Mouse (Mus musculus) right cerebral cortex, postnatal 36 days (tissue): ENCODE measurements around the gene E2f6.

Experiments
- DNase-seq, 2 experiments: peaks; one replicate each; pipeline ENCODE4 v3.0.0; 2022; ENCODE audit warnings: low spot score in 2 of 2, mixed read lengths in 1 of 2

The E2f6 gene

DNA sequence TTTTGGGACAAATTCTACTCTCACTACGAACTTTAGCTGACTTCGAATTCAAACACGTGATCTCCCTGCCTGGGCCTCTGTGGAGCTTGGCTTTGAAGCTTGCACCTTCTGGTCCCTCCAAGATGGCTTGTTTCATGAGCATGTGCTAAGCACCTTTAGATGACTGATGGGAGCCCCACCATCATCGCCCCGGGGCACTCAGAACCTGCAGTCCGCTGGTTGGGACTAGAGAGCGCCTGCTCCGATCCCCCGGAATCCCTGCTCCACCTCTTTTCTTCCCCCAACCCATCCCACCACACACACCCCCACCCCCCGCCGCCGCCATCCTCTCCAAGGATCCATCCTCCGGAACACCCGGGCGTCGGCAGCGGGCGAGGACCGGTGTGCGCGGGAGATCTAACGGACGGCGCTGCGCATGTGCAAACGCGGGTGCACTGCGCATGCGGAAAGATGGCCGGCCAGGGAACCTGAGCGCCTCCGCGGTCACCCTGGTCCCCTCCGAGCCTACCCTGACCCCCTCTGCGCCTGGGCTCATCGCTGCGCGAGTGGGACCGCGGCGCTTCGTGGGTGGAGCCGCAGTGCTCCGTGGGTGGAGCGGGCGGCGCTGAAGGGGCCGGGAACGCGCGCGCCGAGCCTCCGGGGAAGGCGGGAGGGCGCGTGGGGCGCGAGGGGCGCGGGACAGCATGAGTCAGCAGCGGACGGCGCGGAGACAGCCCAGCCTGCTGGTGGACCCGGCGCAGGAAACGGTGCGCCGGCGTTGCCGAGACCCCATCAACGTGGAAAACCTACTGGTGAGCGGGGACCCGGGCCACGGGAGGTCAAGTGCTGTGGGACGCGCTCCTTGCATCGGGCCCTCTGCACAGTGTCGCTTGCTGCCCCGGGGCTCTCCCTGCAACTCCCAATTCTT is at the start of gene E2f6:
E2f6 (plus strand) TSS at position 439 of the 907 bp plus-strand sequence.
- DNase-seq, result peak; percentile 62 to 74

DNA sequence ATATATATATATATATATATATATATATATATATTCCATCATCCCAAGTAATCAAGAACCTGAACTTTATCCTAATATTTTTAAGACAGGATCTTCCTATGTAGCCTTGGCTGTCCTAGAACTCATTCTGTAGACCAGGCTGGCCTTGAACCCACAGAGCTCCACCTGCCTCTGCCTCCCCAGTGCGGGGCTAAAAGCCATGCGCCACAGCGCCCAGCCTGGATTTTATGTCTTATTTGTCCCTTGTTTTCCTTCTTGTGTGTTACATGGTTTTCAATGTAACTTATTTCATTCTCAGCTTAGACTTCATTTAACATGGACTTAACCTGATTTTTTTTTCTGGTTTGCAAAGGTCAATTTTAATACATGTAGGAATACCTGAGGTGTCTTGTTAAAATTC is 49.3 kb upstream of the E2f6 start:
- DNase-seq, result no peak

DNA sequence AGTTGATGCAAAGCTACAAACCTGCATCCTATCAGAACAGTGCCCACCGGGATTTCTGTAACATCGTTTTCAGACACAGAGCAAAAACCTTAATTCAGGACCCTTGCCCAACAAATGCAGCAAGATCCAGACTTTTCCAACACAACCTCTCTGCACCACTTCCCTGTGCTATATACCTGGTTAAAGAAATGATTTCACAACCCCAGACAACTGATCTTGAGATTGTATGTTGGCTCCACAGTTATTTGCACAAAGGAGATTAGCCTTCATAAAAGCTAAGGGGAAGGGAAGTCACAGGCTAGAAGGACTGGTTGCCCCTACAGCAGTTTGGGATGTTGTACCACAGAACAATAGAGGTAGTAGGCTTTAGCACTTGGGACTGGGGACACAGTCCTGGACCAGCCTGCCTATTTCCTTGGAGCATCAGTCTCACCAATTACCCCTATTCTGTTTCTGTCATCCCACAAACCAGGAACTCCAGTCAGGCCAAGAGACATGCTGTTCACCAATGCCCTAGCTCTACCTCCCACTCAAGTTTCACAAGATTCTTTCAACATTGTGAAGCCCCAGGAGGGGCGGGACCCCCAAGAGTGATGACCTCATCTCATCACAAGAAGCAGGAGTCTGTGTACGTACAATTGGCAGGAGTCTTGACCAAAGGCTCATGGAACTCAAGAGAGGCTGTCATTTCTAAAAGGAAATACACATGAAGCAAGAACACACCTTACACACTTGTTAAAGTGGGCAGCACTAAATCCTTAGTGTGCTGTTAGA is 46.9 kb upstream of the E2f6 start:
- DNase-seq, result no peak

DNA sequence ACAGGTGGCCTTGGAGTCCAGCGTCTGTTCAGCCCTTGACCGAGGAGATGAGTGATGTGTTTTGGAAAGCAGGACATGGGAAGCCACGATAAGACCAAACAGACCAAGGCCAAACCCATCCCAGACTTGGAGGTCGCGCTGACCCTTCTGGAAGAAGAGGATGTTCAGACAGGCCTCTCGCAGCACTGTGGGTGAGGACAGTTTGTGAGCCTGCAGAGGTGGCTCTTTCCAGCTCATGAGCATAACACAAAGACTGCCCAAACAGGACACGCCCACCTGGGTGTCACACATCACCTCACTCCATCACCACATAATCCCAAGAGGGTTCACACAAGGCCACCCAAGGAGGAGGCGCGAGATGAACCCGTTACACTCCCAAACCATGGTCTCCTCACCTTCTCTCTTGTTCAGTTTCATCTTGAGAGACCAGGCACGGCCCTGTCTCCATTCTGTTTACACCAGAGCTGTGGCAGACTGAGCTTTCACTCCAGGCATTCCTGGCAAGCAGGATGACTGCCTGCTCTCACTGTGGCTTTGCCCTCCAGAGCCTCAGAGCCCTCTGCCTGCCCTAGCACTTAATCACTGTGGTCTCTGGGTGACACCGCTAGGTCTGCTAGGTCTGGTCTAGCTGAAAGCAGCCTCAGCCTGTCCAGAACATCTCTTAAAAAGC is 45.9 kb upstream of the E2f6 start:
- no peak for DNase-seq

DNA sequence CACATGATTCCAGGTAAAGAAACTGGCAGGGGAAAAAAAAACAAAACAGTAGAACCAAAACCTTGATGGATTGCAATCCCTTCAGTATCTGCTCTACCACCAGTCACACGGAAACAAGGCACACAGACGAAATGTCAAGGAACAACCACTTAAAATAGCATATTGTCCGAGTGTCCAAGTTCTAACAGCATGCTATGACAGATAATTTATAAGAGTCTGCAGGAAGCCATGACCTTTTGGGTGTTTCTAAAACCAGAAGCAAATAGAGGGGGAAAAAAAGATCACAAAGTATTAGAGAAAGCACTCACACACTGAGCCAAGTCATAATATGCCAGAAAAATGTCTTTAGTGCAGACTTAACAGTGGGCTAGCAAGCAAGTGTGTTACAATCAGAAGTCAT is 42.5 kb upstream of the E2f6 start:
- DNase-seq, result no peak

DNA sequence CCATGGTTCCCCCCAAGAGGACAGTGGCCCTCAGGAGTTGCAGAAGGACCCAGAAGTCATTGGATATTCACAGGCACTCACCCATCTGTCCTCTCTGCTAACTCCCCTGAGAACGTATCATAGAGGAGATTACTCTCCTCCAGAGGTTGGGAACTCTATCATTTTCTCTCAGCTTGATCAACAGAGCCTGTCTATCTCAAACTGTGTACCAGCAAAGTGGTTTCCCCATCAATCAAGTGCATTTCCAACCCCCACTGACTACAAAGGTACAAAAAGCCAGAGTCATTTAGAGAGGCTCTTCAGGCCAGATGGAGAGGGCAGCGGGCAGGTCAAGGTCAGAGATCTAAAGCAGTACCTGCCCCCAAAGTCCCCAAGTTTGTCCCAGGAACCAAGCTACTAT is 42.1 kb upstream of the E2f6 start:
- DNase-seq, result no peak

DNA sequence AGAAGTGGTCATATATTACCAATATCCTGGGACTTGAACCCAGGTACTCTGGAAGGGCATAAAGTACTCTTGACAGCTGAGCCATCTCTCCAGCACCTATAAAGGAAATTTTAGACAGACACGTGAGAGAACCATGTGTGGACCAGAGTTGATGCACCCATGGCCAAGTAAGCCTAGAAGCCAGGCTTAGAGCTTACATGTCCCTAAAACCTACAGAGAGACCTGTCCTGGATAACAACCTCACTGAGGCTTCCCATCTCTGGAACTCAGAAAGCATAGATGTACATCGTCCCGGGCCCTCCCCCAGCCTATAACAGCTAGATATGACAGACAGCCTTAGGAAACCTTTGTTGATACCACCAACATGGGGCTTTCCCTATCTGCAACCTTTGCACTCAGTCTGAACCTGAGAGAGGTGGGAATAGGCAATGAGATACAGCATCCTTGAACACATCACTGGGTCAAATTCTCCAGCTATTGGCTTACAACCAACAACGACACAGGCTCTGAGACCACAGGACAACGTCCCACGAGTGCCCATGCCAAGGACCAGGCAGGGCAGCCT is 41.1 kb upstream of the E2f6 start:
- DNase-seq, result no peak

DNA sequence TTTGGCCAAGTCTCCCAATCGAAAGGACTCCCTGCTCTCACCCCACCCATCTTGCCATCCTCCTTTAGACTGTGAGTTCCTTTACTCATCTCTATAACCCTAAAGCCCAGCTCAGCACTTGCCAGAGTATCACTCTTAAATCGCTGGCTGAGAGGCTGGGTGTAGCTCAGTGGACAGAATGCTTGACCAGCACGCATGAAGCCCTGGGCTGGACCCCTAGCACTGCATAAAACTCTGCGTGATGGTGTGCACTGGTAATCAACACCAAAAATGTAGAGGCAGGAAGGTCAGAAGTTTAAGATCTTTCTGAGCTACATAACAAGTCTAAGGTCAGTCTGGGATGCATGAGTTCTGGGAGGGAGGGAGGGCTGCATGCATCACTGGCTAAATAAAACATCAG is 36.2 kb upstream of the E2f6 start:
- DNase-seq, result no peak

DNA sequence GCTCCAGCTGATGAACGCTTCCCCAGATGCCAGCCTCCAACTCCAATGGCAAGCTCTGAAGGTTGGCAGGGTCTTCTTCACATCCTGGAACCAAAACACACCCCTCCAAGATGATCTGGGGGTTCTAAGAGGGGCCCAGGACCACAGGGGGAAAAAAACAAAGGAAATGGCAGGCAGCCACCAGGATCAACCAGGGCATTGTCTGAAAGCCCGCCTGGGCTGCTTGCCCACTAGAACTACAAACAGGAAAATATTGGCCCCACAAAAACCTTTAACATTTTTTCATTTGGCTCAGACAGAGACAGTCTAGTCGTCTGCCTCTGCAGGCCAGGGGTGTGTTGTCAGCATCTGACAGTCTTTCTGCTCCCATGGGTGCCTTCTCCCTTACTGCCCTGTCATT is 35.4 kb upstream of the E2f6 start:
- DNase-seq, result no peak

DNA sequence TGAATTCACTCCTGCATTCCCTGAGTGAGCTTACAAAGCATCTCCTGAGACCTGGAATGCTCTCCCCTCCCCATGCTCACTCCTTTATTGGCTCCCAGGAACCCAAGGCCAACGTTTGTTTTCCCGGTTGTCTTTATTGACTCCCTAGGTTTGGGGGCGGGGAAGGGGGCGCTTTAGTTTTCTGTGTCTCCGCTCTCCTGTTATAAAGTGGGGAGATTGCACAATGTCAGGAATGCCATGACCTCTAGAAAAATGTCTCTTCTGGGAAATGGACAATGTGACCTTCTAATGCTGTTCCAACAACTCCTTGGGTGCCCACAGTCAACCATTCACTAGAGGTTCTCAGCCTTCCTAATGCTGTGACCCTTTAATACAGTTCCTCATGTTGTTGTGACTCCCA is 32.2 kb upstream of the E2f6 start:
- DNase-seq, result no peak

DNA sequence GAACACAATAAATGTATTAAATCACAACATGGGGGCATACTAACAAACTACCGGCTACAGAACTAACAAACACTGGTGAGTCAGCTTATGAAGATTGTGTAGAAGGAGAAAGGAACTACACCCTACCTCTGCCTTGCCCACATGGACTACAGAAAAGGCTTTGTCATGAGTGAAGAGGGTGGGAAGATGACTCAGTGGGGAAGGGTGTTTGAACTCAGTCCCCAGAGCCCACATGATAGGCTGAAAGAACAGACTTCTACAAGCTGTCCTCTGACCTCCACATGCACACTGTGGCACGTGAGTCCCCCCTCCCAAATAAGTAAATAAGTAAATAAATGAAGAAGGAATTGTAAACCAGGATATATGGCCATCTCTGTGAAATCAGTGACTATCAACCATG is 31.6 kb upstream of the E2f6 start:
- DNase-seq, result no peak

DNA sequence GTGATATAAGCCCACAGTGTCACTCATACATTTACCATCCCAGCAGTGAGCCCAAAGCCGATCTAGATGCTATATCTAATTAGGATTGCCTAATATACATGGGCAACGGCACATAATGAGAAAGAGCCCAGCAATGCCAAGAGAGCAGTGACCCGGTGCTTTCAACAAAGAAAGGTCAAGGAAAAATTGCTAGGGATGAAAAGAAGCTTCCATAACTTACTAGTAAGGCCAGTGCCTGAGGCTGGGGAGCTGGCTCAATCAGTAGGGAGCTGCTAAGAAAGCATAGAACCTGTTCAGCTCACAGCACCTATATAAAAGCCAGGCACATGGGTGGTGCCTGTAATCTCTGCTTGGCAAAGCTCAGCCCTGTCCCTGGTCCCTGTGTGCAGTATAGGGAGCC is 30.4 kb upstream of the E2f6 start:
- no peak for DNase-seq

DNA sequence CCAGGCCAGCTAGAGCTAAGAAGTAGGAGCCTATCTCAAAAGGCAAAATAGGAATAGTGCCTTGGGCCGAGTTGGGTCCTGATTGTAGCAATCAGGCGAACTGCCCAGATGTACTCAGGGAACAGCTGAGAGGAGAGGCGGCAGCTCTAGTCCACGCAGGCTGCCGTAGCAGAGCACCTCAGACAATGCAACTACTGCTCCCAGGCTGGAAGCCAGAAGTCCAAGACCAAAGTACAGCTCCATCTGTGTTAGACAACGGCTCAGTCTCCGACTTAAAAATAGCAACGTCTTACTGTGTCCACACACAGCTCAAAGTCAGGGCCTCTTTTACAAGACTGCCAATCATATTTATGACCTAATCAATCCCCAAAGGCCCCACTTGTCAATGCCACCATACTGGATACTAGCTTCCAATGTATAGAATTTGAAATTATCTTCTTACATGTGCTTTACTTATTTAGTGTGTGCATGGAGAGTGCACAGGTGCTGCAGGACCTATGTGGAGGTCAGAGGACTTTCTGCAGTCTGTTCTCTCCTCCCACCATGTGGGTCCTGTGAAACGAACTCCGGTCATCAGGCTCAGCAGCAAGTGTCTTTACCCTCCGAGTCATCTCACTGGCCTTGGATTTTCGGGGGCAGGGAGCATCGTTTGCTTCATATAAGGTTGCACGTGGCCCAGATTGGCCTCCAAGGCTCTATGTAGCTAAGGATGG is 29.6 kb upstream of the E2f6 start:
- no peak for DNase-seq

DNA sequence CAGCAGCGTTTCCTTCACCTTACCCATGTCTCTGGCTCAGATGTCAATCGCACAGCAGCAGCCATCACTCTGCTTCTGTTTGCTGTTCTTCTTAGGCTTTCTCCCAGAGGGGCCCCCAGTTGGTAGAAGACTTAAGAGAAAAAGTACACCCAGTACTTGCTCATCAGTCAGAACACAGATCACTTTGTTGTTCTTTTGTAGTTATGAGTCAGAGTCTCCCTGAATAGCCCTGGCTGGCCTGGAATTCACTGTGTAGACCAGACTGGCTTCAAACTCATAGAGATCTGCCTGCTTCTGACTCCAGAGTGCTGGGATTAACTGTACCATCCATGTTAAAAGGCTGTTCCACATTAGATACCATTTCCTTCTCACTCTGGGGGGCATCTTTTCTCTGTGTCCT is 22.2 kb upstream of the E2f6 start:
- no peak for DNase-seq

DNA sequence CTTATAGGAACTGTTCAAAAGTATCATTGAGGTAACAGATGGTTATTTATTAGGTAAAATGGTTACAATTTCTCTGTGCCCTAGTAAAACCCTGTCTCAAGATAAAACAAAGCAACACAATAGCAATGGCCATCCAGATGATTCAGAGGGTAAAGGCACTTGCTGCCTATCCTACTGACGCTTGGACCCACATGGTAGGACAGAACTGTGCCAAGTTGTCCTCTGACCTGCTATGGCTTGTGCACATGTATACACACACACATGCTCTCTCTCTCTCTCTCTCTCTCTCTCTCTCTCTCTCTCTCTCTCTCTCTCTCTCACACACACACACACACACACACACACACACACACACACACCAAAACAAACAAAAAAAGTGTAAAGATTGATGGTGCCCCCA is 21.6 kb upstream of the E2f6 start:
- DNase-seq, result no peak

DNA sequence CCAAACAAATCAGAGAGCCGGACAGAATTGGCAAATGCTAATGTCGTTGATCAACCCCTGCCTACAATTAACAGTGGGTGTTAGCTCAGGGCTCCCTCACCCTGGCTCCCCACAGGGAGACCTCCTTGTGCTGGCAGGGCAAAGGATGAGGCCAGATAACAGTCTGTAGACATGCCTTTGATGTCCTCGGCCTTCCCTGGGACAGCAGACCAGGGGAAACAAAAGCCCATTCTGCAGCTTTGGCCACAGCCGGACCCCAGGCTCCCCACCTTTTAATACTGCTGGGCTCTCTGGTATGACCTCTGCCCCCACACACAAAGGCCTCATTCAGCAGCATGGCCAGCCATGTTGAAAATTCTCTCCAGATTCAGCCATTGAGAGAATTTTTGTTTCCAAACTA is 21.0 kb upstream of the E2f6 start:
- DNase-seq, result no peak

DNA sequence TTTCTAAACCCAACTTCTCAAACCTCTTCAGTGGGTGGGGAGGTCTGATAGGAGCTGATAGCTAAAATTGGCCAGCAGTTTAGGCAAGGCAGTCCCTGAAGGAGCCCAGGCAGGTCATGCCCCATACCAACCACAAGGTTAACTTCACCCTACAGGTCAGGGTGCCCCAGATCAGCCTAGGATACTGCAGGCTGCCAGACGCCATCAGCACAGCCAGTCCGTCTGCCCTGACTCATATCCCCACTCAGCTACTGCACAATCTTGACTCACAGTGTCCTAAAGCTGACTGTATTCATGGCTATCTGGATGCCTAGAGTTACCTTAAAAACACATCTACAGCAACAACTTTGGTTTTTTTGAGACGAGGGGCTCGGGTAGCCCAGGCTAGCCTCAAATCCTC is 20.3 kb upstream of the E2f6 start:
- no peak for DNase-seq

DNA sequence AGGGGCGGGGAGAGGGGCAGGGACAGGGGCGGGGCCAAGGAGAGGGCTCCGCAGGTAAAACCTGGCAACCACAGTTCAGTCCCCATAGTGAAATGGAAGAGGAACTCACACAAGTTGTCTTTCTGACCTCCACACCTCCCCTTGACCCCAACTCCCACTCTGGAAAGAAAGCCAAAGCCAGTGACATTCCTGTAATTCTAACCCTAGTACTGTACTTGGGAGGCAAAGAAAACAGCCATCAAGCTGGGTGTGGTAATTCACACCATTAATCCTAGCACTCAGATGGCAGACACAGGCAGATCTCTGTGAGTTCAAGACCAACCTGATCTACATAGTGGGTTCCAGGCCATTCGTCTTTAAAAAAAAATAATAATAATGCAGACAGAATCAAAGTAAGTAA is 17.4 kb upstream of the E2f6 start:
- DNase-seq, result no peak

DNA sequence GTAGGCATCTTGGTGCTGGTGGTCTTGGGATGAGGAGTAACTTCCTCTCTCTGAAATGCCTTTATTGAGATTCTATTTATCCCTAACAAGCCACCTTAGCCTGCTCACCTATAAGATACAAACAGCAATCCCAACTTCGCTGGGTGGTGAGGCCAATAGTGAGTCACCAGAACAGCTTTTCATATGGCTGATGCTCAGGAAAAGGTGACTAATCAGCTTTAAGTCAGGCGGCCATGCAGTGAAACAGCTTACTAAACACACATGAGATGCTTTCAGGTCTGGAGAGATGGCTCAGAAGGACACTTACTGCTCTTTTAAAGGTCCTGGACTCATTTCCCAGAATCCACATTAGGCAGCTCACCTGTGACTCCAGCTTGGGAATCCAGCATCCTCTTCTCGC is 15.0 kb upstream of the E2f6 start:
- no peak for DNase-seq

DNA sequence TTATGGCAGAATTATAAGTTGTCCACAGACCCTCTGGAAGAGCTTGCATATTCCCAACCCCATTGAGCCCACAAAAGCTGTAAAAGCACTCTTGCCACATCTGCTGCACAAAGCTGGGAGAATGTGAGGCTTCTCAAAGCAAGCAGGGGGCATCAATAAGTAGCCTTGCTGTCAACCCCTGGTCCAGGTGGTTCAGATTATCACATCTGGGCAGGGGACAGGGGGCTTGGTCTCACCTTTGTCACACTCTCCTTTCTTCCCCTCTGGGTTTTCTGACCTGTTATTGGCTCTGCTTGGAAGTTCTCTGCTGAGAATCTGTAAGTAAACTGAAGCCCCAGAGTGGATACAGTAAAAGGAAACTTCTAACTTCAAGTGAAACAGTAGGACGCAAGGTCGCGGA is 11.9 kb upstream of the E2f6 start:
- DNase-seq, result no peak

DNA sequence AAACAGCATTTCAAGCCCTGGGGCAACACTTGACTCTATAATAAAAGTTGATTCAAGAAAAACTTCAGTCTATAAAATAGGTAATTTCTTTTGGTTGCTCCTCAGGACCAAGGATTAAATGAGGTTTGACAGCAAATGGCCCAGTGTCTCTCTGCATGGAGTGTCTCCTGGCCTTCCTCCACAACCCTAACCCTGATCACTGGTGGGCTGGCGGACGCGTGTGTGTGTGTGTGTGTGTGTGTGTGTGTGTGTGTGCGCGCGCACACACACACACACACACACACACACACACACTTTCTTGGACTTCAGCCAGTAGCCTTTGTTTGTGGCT is 10.9 kb upstream of the E2f6 start:
- no peak for DNase-seq
